Mouse (Mus musculus) C2C12 (cell line): Measurements from ENCODE around the gene Stag2.

Experiments used
- CTCF ChIP-seq: IDR thresholded peaks from one replicate; pipeline ENCODE4 v1.5.1; 2011; ENCODE audit not compliant: control insufficient read depth, insufficient read depth, insufficient read length
- MAX ChIP-seq: IDR thresholded peaks from one replicate; pipeline ENCODE4 v1.6.1; 2011; ENCODE audit warnings: mild to moderate bottlenecking, control low read depth
- USF1 ChIP-seq: IDR thresholded peaks from one replicate; pipeline ENCODE4 v1.6.1; 2011; ENCODE audit warnings: low read depth, mild to moderate bottlenecking, control low read depth, moderate library complexity

DNA sequence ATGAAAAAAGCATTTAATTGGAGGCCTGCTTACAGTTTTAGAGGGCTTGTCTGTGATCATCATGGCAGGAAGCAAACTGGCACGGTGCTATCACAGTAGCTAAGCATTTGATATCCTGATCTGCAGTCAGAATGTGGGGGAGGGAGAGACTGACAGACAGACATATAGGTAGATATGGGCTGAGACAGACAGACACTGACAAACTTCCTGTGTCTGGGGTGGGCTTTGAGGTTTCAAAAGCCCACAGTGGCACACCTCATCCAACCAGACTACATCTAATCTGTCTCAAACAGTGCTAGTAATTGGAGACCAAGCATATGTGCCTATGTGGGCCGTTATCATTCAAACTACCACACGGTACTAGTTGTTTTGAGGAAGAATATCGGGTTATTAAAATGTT, 53.4 kb downstream of the Stag2 start:
- no peak for TF ChIP-seq USF1
- no peak for TF ChIP-seq MAX
- TF ChIP-seq CTCF = no peak
